In genomic region chr5:37244666-37245242, GRCm38 (mm10) we compare ENCODE assay signal across 10 mouse cellular contexts. TPM values are rescaled to one million over a fixed set of nuclear protein-coding genes. Genes with fewer than 3 reads are reported as not detected.
DNase-seq lines count a peak whose midpoint lies in the region; ATAC-seq and TF ChIP-seq lines count a peak whose summit lies in the region.
"Had no signal": no experiment of that assay in that cellular context is flagged by ENCODE, and none has a peak within 500 bp of the region (broad histone marks: within the 10 kb centered on the region; RNA-seq: fewer than 3 reads in every experiment).

No protein-coding gene starts in this region.

- peaks cover 78% of the 10 kb centered on the region for H3K27me3 ChIP-seq in heart, embryonic 11.5 days (ENCODE audit: control insufficient read depth, insufficient read depth, low read length)
- H3K27me3 ChIP-seq in ES-Bruce4 (ENCODE audit: control insufficient read depth, insufficient read depth, low read length, poor library complexity, severe bottlenecking): no peaks in the 10 kb centered on the region
- H3K27me3 ChIP-seq in embryonic facial prominence, embryonic 15.5 days: peaks cover 74% of the 10 kb centered on the region
- peaks cover 29% of the 10 kb centered on the region for H3K27me3 ChIP-seq in limb, embryonic 11.5 days (ENCODE audit: control insufficient read depth, insufficient read depth, low read length)

- no peak for TF ChIP-seq CTCF in ES-Bruce4 (IDR thresholded peaks at IDR 0.05; ENCODE audit: low read depth, low read length)

- H3K9ac ChIP-seq in heart, embryonic 11.5 days (ENCODE audit: low read depth, low read length): no peak overlapping the region
- peak overlapping the region; percentile 67 for H3K9ac ChIP-seq in ES-Bruce4 (ENCODE audit: low read depth, poor library complexity, severe bottlenecking)
- H3K9ac ChIP-seq in embryonic facial prominence, embryonic 15.5 days: no peak overlapping the region
- H3K9ac ChIP-seq in limb, embryonic 11.5 days (ENCODE audit: low read length): no peak overlapping the region

- H3K4me2 ChIP-seq in heart, embryonic 11.5 days: peak overlapping the region; percentile 75; the same call in 1 of the 2 replicates
- peak overlapping the region; percentile 79; the same call in 1 of the 2 replicates for H3K4me2 ChIP-seq in embryonic facial prominence, embryonic 15.5 days (replicated peaks)
- no peak overlapping the region; the same call in 1 of the 2 replicates for H3K4me2 ChIP-seq in limb, embryonic 11.5 days (ENCODE audit: low read depth, severe bottlenecking)

- WGBS in heart, embryonic 11.5 days (ENCODE audit: insufficient replicate concordance): 24% methylated on average over 9 of the region's 9 CpGs
- WGBS in embryonic facial prominence, embryonic 15.5 days: 31% methylated on average over 9 of the region's 9 CpGs
- WGBS in limb, embryonic 11.5 days: 24% methylated on average over 9 of the region's 9 CpGs

- H3K4me1 ChIP-seq in heart, embryonic 11.5 days (ENCODE audit: control insufficient read depth, insufficient read depth, low read length): peaks cover 24% of the 10 kb centered on the region
- H3K4me1 ChIP-seq in ES-Bruce4 (ENCODE audit: control insufficient read depth, insufficient read depth, low read length): peaks cover 7% of the 10 kb centered on the region
- H3K4me1 ChIP-seq in embryonic facial prominence, embryonic 15.5 days: peaks cover 28% of the 10 kb centered on the region
- peaks cover 21% of the 10 kb centered on the region for H3K4me1 ChIP-seq in limb, embryonic 11.5 days (ENCODE audit: control insufficient read depth, insufficient read depth, low read length)

- no peak for TF ChIP-seq POLR2A in ES-Bruce4 (IDR thresholded peaks at IDR 0.05; ENCODE audit: insufficient read depth, low read length)

- H3K36me3 ChIP-seq in heart, embryonic 11.5 days (ENCODE audit: control insufficient read depth, insufficient read depth, low read length): no peaks in the 10 kb centered on the region
- no peaks in the 10 kb centered on the region for H3K36me3 ChIP-seq in ES-Bruce4 (ENCODE audit: control insufficient read depth, insufficient read depth, low read length, poor library complexity, severe bottlenecking)
- H3K36me3 ChIP-seq in embryonic facial prominence, embryonic 15.5 days: no peaks in the 10 kb centered on the region
- no peaks in the 10 kb centered on the region for H3K36me3 ChIP-seq in limb, embryonic 11.5 days (ENCODE audit: control insufficient read depth, insufficient read depth, low read length)

- no peak for TF ChIP-seq EP300 in ES-Bruce4 (IDR thresholded peaks at IDR 0.05; ENCODE audit: insufficient read depth, low read depth, low read length)

- H3K4me3 ChIP-seq in heart, embryonic 11.5 days (ENCODE audit: low read depth, low read length): no peak overlapping the region
- H3K4me3 ChIP-seq in ES-Bruce4 (ENCODE audit: low read depth, low read length): peak overlapping the region; percentile 71
- no peak overlapping the region for H3K4me3 ChIP-seq in embryonic facial prominence, embryonic 15.5 days (replicated peaks)
- no peak overlapping the region for H3K4me3 ChIP-seq in limb, embryonic 11.5 days (ENCODE audit: low read depth, low read length)

- no peak overlapping the region for H3K27ac ChIP-seq in heart, embryonic 11.5 days (ENCODE audit: low read depth, low read length)
- H3K27ac ChIP-seq in ES-Bruce4 (ENCODE audit: insufficient read depth, low read length): peak overlapping the region; percentile 18; the same call in 1 of the 2 replicates
- H3K27ac ChIP-seq in embryonic facial prominence, embryonic 15.5 days (replicated peaks): no peak overlapping the region
- H3K27ac ChIP-seq in limb, embryonic 11.5 days (replicated peaks; ENCODE audit: low read depth, low read length): no peak overlapping the region
- H3K27ac ChIP-seq: gastrocnemius, adult 2 months; macrophage had no signal

- no peak for DNase-seq in heart, adult 11 months
- peak; percentile 36 for DNase-seq in limb, embryonic 11.5 days (ENCODE audit: low spot score)
- DNase-seq in yolk sac, embryonic 10.5 days (ENCODE audit: low spot score): no peak
- no peak for DNase-seq in kidney, postnatal 36 days
- DNase-seq in layer of hippocampus, postnatal 36 days: no peak
- DNase-seq: gastrocnemius, adult 2 months had no signal

- ATAC-seq in heart, embryonic 11.5 days (replicated peaks; ENCODE audit: insufficient number of reproducible peaks, low FRiP score, low TSS enrichment): no peak
- ATAC-seq in embryonic facial prominence, embryonic 15.5 days (ENCODE audit: insufficient number of reproducible peaks, low FRiP score, low TSS enrichment, low read depth): no peak
- no peak for ATAC-seq in limb, embryonic 11.5 days (ENCODE audit: insufficient number of reproducible peaks, low FRiP score, low TSS enrichment, low read depth)

- no peaks in the 10 kb centered on the region for H3K9me3 ChIP-seq in heart, embryonic 11.5 days (replicated peaks; ENCODE audit: control insufficient read depth, low read length)
- H3K9me3 ChIP-seq in ES-Bruce4 (replicated peaks; ENCODE audit: control insufficient read depth, insufficient read depth, low read length, poor library complexity, severe bottlenecking): no peaks in the 10 kb centered on the region
- H3K9me3 ChIP-seq in embryonic facial prominence, embryonic 15.5 days (replicated peaks): no peaks in the 10 kb centered on the region
- H3K9me3 ChIP-seq in limb, embryonic 11.5 days (ENCODE audit: control insufficient read depth, low read length): no peaks in the 10 kb centered on the region

RNA-seq across cellular contexts. Expression of gene Crmp1, which starts 3.0 kb away (rescaled TPM):
- 11.4 and 11.8 TPM in 2 replicates for polyA plus RNA-seq in heart, embryonic 11.5 days (2014; fragmentation: Nextera tagmentation; extraction: Ambion mirVana)
- 17.0 and 17.4 TPM in 2 replicates for polyA plus RNA-seq in ES-Bruce4 (2011; ENCODE audit: insufficient read depth, insufficient read length, low read depth, missing spikeins)
- 15.9 and 18.5 TPM in 2 replicates for polyA plus RNA-seq in embryonic facial prominence, embryonic 15.5 days (2015; fragmentation: Nextera tagmentation; extraction: Ambion mirVana)
- 36.6 and 37.1 TPM in 2 replicates for polyA plus RNA-seq in limb, embryonic 11.5 days (2014; fragmentation: Nextera tagmentation; extraction: Ambion mirVana)
- total RNA-seq in layer of hippocampus, postnatal 36 days (2021): 100 to 1,000 TPM; 239 to 241 TPM
- polyA plus RNA-seq: macrophage had no signal
